Mouse (Mus musculus): ENCODE results near the gene Cuzd1.
A peak's percentile ranks its signal among the peaks of the same experiment; 100 is the strongest.

Cuzd1 gene

GRCm38 (mm10) chr7:131322192-131322591 is at the start of gene Cuzd1:
Gene Cuzd1, minus strand, starts transcription at chr7:131322292.
- DNase-seq (ENCODE audit: low read depth, low spot score): no peak

- DNase-seq (ENCODE audit: low read depth, low spot score): no peak
Observed at GRCm38 (mm10) chr7:131371470-131371860, 49.4 kb upstream of the Cuzd1 start.

DNA sequence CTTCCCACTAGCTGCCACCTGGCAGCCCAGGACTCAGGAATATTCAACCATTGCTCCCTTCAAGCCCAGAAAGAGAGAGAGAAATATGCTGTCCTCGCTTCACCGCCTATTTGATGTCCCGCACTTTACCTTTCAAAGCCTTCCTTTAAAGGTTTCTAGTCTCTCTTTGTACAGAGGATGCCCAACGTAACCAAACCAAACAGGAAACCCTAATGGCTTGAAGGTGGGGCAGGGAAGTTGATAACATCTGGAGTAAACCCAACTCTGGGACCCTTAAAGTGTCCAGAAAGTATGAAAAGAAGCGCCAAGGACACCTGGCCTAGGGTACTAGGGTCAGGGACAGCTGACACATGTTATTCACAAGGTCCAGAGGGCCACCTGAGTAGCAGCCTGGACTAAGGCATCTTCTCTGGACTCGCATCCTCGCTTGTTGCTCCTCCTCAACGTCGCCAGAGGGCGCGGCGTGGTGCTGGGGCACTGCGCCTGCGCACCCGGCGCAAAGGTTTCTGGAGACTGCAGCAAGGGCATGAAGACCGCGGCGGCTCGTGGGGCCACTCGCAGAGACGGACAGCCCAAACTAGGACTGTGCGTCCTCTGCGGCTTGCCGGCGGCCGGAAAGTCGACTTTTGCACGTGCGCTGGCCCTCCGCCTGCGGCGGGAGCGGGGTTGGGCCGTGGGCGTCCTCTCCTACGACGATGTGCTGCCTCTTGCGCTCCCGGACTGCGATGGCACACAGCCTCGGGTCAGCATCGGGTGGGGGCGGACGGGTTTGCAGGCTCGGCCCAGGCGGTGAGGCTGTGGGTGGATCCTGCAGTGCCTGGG is 48.8 kb upstream of the Cuzd1 start, which contains the start of gene Pstk:
Pstk (plus strand) TSS at position 494 of the 822 bp plus-strand sequence.
- peak; percentile 96 for DNase-seq (ENCODE audit: low read depth, low spot score)

DNA sequence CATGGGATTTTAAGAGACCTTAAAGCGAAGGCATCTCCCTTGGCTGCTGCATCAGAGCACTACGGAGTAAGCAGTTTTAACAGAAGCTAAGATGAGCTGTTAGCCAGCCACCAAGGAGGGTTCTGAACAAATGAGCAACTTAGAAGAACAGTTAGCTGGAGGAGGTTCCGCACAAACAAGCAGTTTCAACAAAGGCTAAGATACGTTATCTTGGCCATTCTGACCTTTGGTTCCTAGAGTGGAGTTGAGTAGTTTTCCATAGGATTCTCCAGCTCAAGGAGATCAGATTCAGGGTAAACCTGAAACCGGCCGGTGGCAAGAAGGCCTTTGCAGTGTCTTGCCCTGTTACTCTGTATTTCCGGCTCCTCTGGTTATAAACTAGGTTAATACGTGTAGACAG is 42.0 kb upstream of the Cuzd1 start:
- DNase-seq (ENCODE audit: low read depth, low spot score): no peak

GRCm38 (mm10) chr7:131362615-131363300 is 40.7 kb upstream of the Cuzd1 start, which contains the start of gene 2310057M21Rik:
Gene 2310057M21Rik, minus strand, starts transcription at chr7:131362759.
- DNase-seq (ENCODE audit: low read depth, low spot score): peak; percentile 99

GRCm38 (mm10) chr7:131362269-131362614 is 40.1 kb upstream of the Cuzd1 start:
- DNase-seq (ENCODE audit: low read depth, low spot score): no peak

DNA sequence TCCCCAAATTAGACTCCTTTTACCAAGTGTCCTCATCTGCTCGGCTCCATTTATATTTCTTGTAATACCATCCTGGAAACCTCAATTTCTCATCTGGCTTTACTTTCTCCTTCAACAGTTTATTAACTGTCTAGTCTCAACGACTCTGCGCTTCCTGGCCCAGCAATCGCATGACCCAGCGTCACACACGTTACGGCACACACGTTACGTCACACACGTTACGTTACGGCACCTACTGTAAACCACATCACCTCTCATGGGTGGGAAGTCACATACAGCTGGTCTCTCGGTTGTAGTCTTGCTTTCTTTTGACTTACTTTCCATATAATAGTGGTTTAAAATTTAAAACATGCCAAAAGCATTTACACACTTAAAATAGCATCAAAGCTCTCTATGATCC is 34.0 kb upstream of the Cuzd1 start:
- DNase-seq (ENCODE audit: low read depth, low spot score): no peak

DNA sequence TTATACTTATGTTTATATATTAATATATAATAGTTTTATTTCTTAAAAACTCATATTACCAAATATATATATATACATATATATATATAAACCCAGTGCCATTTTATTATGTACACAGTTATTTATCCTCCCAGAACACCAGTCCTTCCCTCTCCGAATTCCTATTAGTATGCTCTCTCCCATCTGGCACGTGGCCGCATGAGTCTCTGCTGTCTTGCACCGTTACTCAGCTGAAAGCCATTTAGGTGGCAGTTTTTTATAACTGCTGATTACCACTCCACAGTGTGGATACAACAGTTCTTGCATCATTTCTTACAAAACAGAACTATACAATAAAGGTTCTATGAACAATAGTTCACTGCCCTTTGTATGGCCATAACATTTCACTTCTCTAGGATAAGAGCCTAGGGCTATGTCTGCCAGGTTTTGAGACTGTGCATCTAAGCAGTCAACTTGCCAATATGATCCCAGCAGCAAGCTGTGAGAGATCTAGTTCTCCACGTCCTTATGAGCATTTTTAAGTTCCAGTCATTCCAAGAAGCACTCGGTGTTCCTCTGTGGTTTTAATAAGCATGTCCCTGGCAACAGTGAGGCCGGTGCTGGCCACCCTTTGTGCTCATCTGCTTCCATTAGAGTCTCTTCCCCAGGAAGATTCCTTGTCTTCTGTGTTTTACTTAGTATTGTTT is 23.9 kb upstream of the Cuzd1 start:
- no peak for DNase-seq (ENCODE audit: low read depth, low spot score)

DNA sequence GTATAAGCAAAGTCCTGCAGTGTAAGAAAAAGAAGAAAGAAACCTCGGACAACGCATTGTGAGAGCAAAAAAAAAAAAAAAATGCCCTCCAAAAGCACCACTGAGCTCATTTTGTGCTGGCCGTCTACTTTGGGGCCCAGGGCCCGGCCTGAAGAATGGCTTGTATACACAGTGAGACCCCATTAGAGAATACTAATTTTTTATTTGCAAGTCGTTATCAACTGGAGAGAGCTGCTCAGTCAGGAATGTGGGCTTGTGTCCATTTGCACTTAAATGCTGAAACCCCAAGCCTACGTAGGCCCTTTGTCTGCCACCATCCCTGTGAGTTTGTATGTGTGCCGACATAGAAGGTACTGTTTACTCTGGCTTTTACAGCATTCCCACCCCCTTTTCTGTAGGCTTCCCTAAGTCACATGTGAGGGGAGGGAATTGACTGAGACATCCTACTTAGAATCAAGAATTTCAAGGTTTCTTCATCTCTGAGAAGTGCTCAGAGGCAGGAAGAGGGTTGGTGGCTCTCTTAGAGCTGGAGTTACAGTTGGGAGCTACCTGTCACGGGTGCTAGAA is 15.5 kb upstream of the Cuzd1 start:
- DNase-seq (ENCODE audit: low read depth, low spot score): no peak

- no peak for DNase-seq (ENCODE audit: low read depth, low spot score)
Observed at GRCm38 (mm10) chr7:131333564-131333963, 11.5 kb upstream of the Cuzd1 start, which contains the start of gene Fam24a. Gene Fam24a, plus strand, starts transcription at chr7:131333864.

GRCm38 (mm10) chr7:131331688-131332087 is 9.6 kb upstream of the Cuzd1 start:
- DNase-seq (ENCODE audit: low read depth, low spot score): no peak

- no peak for DNase-seq (ENCODE audit: low read depth, low spot score)
Observed at GRCm38 (mm10) chr7:131329416-131329815, 7.3 kb upstream of the Cuzd1 start, which contains the start of gene Fam24b. Gene Fam24b, minus strand, starts transcription at chr7:131329516.

DNA sequence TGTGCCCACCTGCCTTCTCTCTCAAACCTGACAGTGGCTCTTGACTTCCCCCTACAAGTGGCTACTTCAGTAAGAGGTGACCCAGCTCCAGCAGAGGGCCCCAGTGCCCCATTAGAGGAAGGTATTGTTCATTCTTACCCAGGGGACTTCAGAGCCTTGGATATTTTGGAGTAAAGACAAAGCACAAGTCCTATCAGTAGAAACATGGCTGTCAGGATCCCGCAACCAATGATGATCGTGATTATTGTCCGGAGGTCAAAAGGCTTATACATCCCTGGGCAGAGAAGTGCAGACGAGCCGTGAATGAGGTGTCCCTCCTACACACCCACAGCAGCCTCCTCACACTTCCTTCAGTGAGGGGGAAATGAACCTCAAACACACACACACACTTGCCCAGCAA is 5.0 kb upstream of the Cuzd1 start:
- no peak for DNase-seq (ENCODE audit: low read depth, low spot score)

- DNase-seq (ENCODE audit: low read depth, low spot score): no peak
Observed at GRCm38 (mm10) chr7:131318340-131318739, 3.8 kb downstream of the Cuzd1 start.

DNA sequence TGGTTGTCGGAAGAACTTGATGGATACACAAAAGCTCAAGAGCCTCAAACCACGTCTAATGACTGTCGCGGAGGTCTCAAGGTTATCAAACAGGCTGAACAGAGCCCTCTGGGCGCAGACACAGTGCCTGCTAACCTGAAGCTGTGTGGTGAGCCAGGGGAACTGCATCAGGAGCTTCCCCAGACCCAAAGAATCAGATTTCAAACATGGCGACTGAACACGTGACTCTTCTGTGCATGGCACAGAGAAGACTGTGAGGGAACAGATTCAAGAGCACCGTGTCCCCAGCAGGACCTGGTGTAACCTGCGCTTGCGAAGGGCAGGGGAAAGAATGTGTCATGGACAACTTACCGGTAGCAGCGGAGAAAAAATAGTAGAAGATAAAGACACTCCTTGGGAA is 4.5 kb downstream of the Cuzd1 start:
- DNase-seq (ENCODE audit: low read depth, low spot score): peak; percentile 2

- DNase-seq (ENCODE audit: low read depth, low spot score): no peak
Observed at GRCm38 (mm10) chr7:131314493-131314892, 7.6 kb downstream of the Cuzd1 start.

DNA sequence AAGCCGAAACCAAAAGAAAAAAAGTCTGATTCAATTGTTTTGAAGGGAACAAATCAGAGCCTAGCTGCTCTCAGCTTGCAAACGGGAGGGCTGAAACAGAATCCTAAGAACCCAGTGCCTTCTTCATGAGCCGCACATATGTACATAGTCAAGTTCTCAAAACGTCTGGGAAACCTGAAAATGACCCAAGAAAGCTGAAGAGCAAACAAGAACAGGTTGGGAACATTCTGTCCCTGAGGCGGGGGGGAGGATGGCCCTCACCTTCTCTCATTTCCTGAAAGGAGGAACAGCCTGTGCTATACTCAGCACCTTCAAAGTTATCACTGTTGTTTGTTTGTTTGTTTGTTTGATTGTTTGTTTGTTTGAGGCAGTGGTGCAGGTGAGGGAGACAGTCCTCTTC is 15.4 kb downstream of the Cuzd1 start:
- no peak for DNase-seq (ENCODE audit: low read depth, low spot score)

GRCm38 (mm10) chr7:131303340-131303739 is 18.8 kb downstream of the Cuzd1 start:
- no peak for DNase-seq (ENCODE audit: low read depth, low spot score)

GRCm38 (mm10) chr7:131297151-131297550 is 24.9 kb downstream of the Cuzd1 start:
- DNase-seq (ENCODE audit: low read depth, low spot score): no peak

- DNase-seq (ENCODE audit: low read depth, low spot score): no peak
Observed at GRCm38 (mm10) chr7:131265851-131266250, 56.2 kb downstream of the Cuzd1 start.

GRCm38 (mm10) chr7:131264251-131264650 is 57.8 kb downstream of the Cuzd1 start:
- no peak for DNase-seq (ENCODE audit: low read depth, low spot score)

GRCm38 (mm10) chr7:131260946-131261345 is 61.1 kb downstream of the Cuzd1 start:
- DNase-seq (ENCODE audit: low read depth, low spot score): no peak

Data from mesoderm, embryonic 11.5 days (tissue).